Mouse (Mus musculus): ENCODE data around the gene Dnase2a. TPM values are rescaled to one million over a fixed set of nuclear protein-coding genes. Genes with fewer than 3 reads are reported as not detected.
"Not testable (repeated sequence)": the region's sequence is repeated elsewhere in the genome, so short reads cannot be mapped to it uniquely, and the experiment has no call there.

The Dnase2a gene
- polyA plus RNA-seq, 1 experiment from 2014 or later: 5.6 TPM

- Histone ChIP-seq H3K27ac (replicated peaks) (peak overlapping the region; percentile 52), H3K27me3 (no peaks in the 10 kb centered on the region), H3K4me2 (replicated peaks) (peak overlapping the region; percentile 92), H3K9me3 (no peaks in the 10 kb centered on the region), H3K4me1 (peaks cover 19% of the 10 kb centered on the region), H3K9ac (replicated peaks) (peak overlapping the region; percentile 76), H3K4me3 (peak overlapping the region; percentile 91), H3K36me3 (peaks cover 13% of the 10 kb centered on the region)
- ATAC-seq (replicated peaks): peak; percentile 51; the same call in 1 of the 2 replicates
- 13% methylated on average over 31 of the region's 31 CpGs for WGBS
These were observed 15.2 kb upstream of the Dnase2a start for GRCm38 (mm10) chr8:84892993-84893708.

- peak within 1 kb of the TSS; percentile 76 for H3K9ac ChIP-seq (replicated peaks)
- peak; percentile 99 for ATAC-seq (replicated peaks)
- peaks cover 7% of the 10 kb centered on the region for H3K36me3 ChIP-seq
- peak within 1 kb of the TSS; percentile 92 for H3K4me2 ChIP-seq (replicated peaks)
- H3K4me1 ChIP-seq: peaks cover 19% of the 10 kb centered on the region
- H3K27me3 ChIP-seq: no peaks in the 10 kb centered on the region
- under 1% methylated on average over 11 of the region's 11 CpGs for WGBS
- no peaks in the 10 kb centered on the region for H3K9me3 ChIP-seq
- peak within 1 kb of the TSS; percentile 91 for H3K4me3 ChIP-seq
- H3K27ac ChIP-seq (replicated peaks): peak within 1 kb of the TSS; percentile 52
These were observed 14.6 kb upstream of the Dnase2a start, which contains the start of gene Gcdh for GRCm38 (mm10) chr8:84893709-84894134. Gene Gcdh, minus strand, starts transcription at chr8:84893921.

- no peaks in the 10 kb centered on the region for H3K9me3 ChIP-seq
- H3K4me2 ChIP-seq (replicated peaks): no peak overlapping the region
These were observed 12.4 kb upstream of the Dnase2a start for GRCm38 (mm10) chr8:84895963-84896362.

GRCm38 (mm10) chr8:84901071-84901470 lies 7.3 kb upstream of the Dnase2a start:
- peaks cover 14% of the 10 kb centered on the region for H3K4me1 ChIP-seq
- WGBS: 72% methylated on average over 4 of the region's 4 CpGs
- H3K27ac ChIP-seq (replicated peaks): no peak overlapping the region
- H3K4me2 ChIP-seq (replicated peaks): no peak overlapping the region
- H3K9me3 ChIP-seq: no peaks in the 10 kb centered on the region
- ATAC-seq (replicated peaks): no peak
- no peak overlapping the region for H3K9ac ChIP-seq (replicated peaks)
- H3K4me3 ChIP-seq: no peak overlapping the region
- no peaks in the 10 kb centered on the region for H3K27me3 ChIP-seq
- H3K36me3 ChIP-seq: no peaks in the 10 kb centered on the region

More at GRCm38 (mm10) chr8:84895963-84896362, 12.4 kb upstream of the Dnase2a start:
- H3K27ac ChIP-seq (replicated peaks): no peak overlapping the region
- H3K4me3 ChIP-seq: no peak overlapping the region
- no peak for ATAC-seq (replicated peaks)
- H3K36me3 ChIP-seq: no peaks in the 10 kb centered on the region
- no peaks in the 10 kb centered on the region for H3K27me3 ChIP-seq
- peaks cover 19% of the 10 kb centered on the region for H3K4me1 ChIP-seq
- 79% methylated on average over 5 of the region's 5 CpGs for WGBS
- H3K9ac ChIP-seq (replicated peaks): no peak overlapping the region

- 84% methylated on average over 3 of the region's 3 CpGs for WGBS
- no peaks in the 10 kb centered on the region for H3K27me3 ChIP-seq
These were observed 6.6 kb upstream of the Dnase2a start, which contains the start of gene Klf1 for GRCm38 (mm10) chr8:84901752-84902151. Gene Klf1, plus strand, starts transcription at chr8:84901928.

GRCm38 (mm10) chr8:84902367-84902919 lies 5.9 kb upstream of the Dnase2a start:
- Histone ChIP-seq H3K4me1 (peaks cover 14% of the 10 kb centered on the region), H3K27me3 (no peaks in the 10 kb centered on the region), H3K9ac (replicated peaks) (peak overlapping the region; percentile 51), H3K36me3 (no peaks in the 10 kb centered on the region), H3K9me3 (no peaks in the 10 kb centered on the region), H3K27ac (replicated peaks) (no peak overlapping the region), H3K4me2 (replicated peaks) (peak overlapping the region; percentile 85), H3K4me3 (peak overlapping the region; percentile 49)
- ATAC-seq (replicated peaks): peak; percentile 12; the same call in 1 of the 2 replicates
- 3% methylated on average over 23 of the region's 24 CpGs for WGBS

More at GRCm38 (mm10) chr8:84901752-84902151, 6.6 kb upstream of the Dnase2a start, which contains the start of gene Klf1:
- H3K4me3 ChIP-seq: peak within 1 kb of the TSS; percentile 49
- no peak for ATAC-seq (replicated peaks)
- peaks cover 14% of the 10 kb centered on the region for H3K4me1 ChIP-seq
- no peaks in the 10 kb centered on the region for H3K9me3 ChIP-seq
- H3K27ac ChIP-seq (replicated peaks): no peak within 1 kb of the TSS
- H3K4me2 ChIP-seq (replicated peaks): peak within 1 kb of the TSS; percentile 85
- no peaks in the 10 kb centered on the region for H3K36me3 ChIP-seq
- peak within 1 kb of the TSS; percentile 51 for H3K9ac ChIP-seq (replicated peaks)

- Histone ChIP-seq H3K27ac (replicated peaks) (peak overlapping the region; percentile 44; the same call in 1 of the 2 replicates), H3K4me1 (peaks cover 14% of the 10 kb centered on the region), H3K4me3 (peak overlapping the region; percentile 49), H3K9ac (replicated peaks) (peak overlapping the region; percentile 51), H3K4me2 (replicated peaks) (peak overlapping the region; percentile 85), H3K27me3 (no peaks in the 10 kb centered on the region), H3K36me3 (no peaks in the 10 kb centered on the region), H3K9me3 (no peaks in the 10 kb centered on the region)
- under 1% methylated on average over 68 of the region's 68 CpGs for WGBS
- peak; percentile 88 for ATAC-seq (replicated peaks)
These were observed 5.3 kb upstream of the Dnase2a start for GRCm38 (mm10) chr8:84902920-84903661.

GRCm38 (mm10) chr8:84904351-84904750 lies 4.0 kb upstream of the Dnase2a start:
- Histone ChIP-seq H3K4me2 (replicated peaks) (no peak overlapping the region), H3K4me1 (peaks cover 19% of the 10 kb centered on the region), H3K36me3 (no peaks in the 10 kb centered on the region), H3K9me3 (no peaks in the 10 kb centered on the region), H3K9ac (replicated peaks) (no peak overlapping the region), H3K27ac (replicated peaks) (no peak overlapping the region), H3K27me3 (peaks cover 1% of the 10 kb centered on the region; the same call in 1 of the 2 replicates), H3K4me3 (no peak overlapping the region)
- no peak for ATAC-seq (replicated peaks)
- WGBS: 92% methylated on average over 7 of the region's 7 CpGs

GRCm38 (mm10) chr8:84907037-84907436 lies 1.3 kb upstream of the Dnase2a start:
- no peak for ATAC-seq (replicated peaks)
- peaks cover 22% of the 10 kb centered on the region for H3K36me3 ChIP-seq
- no peak overlapping the region for H3K27ac ChIP-seq (replicated peaks)
- peaks cover 4% of the 10 kb centered on the region; the same call in 1 of the 2 replicates for H3K27me3 ChIP-seq
- WGBS: 92% methylated on average over 9 of the region's 9 CpGs
- no peaks in the 10 kb centered on the region for H3K9me3 ChIP-seq
- peaks cover 19% of the 10 kb centered on the region for H3K4me1 ChIP-seq
- H3K4me2 ChIP-seq (replicated peaks): no peak overlapping the region
- no peak overlapping the region for H3K4me3 ChIP-seq
- no peak overlapping the region for H3K9ac ChIP-seq (replicated peaks)

GRCm38 (mm10) chr8:84907493-84907892 lies 867 bp upstream of the Dnase2a start:
- H3K4me3 ChIP-seq: no peak overlapping the region
- H3K27ac ChIP-seq (replicated peaks): no peak overlapping the region
- WGBS: 80% methylated on average over 8 of the region's 8 CpGs

GRCm38 (mm10) chr8:84907979-84908378 lies 381 bp upstream of the Dnase2a start:
- H3K4me1 ChIP-seq: peaks cover 18% of the 10 kb centered on the region
- H3K4me3 ChIP-seq: peak overlapping the region; percentile 38
- WGBS: 31% methylated on average over 7 of the region's 7 CpGs
- H3K36me3 ChIP-seq: peaks cover 32% of the 10 kb centered on the region
- H3K27ac ChIP-seq (replicated peaks); ATAC-seq (replicated peaks); H3K9me3 ChIP-seq; H3K27me3 ChIP-seq: not testable (repeated sequence)
- peak overlapping the region; percentile 53 for H3K4me2 ChIP-seq (replicated peaks)
- 0 out of 2 replicates have a peak overlapping the region, but pooled peaks have one; percentile 43 for H3K9ac ChIP-seq (replicated peaks)

More at GRCm38 (mm10) chr8:84907493-84907892, 867 bp upstream of the Dnase2a start:
- no peak for ATAC-seq (replicated peaks)
- Histone ChIP-seq H3K4me1 (peaks cover 18% of the 10 kb centered on the region), H3K27me3 (peaks cover 6% of the 10 kb centered on the region; the same call in 1 of the 2 replicates), H3K36me3 (peaks cover 27% of the 10 kb centered on the region), H3K9ac (replicated peaks) (no peak overlapping the region), H3K9me3 (no peaks in the 10 kb centered on the region), H3K4me2 (replicated peaks) (no peak overlapping the region)
